Mouse (Mus musculus): ENCODE data around the gene Gm10401. TPM values are rescaled to one million over a fixed set of nuclear protein-coding genes. Genes with fewer than 3 reads are reported as not detected.
"Not testable (repeated sequence)": the region's sequence is repeated elsewhere in the genome, so short reads cannot be mapped to it uniquely, and the experiment has no call there.

The Gm10401 gene
- polyA plus RNA-seq, 1 experiment from 2014 or later, result 31.2 TPM

DNA sequence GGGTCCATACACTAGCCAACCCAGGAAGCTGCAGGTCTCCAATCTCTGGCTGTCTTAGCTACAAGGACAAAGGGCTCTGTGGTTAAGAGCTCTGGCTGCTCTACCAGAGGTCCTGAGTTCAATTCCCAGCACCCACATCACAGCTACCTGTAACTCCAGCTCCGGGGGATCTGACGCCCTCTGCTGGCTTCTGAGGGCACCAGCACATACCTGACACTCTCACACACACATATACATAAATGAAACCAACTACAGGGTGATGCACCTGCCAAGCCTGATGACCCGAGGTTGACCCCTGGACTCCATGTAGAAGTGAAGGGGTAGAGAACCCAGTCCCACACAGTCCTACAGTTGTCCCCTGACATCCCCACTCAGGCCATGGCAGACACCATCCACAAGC lies 18.3 kb upstream of the Gm10401 start:
- peaks cover 14% of the 10 kb centered on the region for H3K36me3 ChIP-seq
- H3K4me3 ChIP-seq (replicated peaks), result no peak overlapping the region
- no peak for ATAC-seq (ENCODE audit: insufficient read depth, low FRiP score, low read depth)
- no peak overlapping the region for H3K27ac ChIP-seq
- H3K27me3 ChIP-seq (replicated peaks), result no peaks in the 10 kb centered on the region
- no peak overlapping the region for H3K4me2 ChIP-seq
- 80% methylated on average over 3 of the region's 3 CpGs for WGBS
- no peaks in the 10 kb centered on the region for H3K9me3 ChIP-seq
- peaks cover 3% of the 10 kb centered on the region; the same call in 1 of the 2 replicates for H3K4me1 ChIP-seq
- H3K9ac ChIP-seq, result no peak overlapping the region

DNA sequence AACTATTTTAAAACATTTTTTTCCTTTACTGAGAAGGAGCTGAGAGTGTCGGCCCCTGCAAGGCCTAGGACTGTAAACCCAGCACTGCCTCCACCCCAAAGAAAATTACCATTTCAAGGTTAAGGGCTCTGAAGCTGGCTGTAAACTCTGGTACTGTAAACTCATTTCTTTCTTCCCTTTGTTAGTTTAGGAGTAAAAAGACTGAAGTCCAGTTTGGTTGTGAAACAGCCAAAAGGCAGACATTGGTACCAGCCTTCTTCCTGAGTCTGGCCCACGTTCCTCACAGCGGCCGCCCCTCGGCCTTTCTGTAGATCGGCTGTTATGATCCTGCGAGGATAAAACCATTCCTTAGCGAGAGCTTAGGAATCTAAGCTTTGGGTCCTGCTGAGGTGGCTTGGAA lies 16.4 kb upstream of the Gm10401 start:
- ATAC-seq (ENCODE audit: insufficient read depth, low FRiP score, low read depth), result no peak

GRCm38 (mm10) chr5:115113244-115113643 lies 15.1 kb upstream of the Gm10401 start:
- Histone ChIP-seq H3K36me3 (peaks cover 19% of the 10 kb centered on the region), H3K4me3 (replicated peaks) (no peak overlapping the region)
- WGBS, result 95% methylated on average over 12 of the region's 12 CpGs

More for the DNA sequence above, 16.4 kb upstream of the Gm10401 start:
- H3K9me3 ChIP-seq, result no peaks in the 10 kb centered on the region
- H3K9ac ChIP-seq, result no peak overlapping the region
- peaks cover under 1% of the 10 kb centered on the region; the same call in 1 of the 2 replicates for H3K4me1 ChIP-seq
- 92% methylated on average over 8 of the region's 8 CpGs for WGBS
- H3K36me3 ChIP-seq, result peaks cover 19% of the 10 kb centered on the region
- no peak overlapping the region for H3K4me2 ChIP-seq
- H3K4me3 ChIP-seq (replicated peaks), result no peak overlapping the region
- no peaks in the 10 kb centered on the region for H3K27me3 ChIP-seq (replicated peaks)
- no peak overlapping the region for H3K27ac ChIP-seq

GRCm38 (mm10) chr5:115111156-115111555 lies 13.1 kb upstream of the Gm10401 start:
- Histone ChIP-seq H3K4me2 (no peak overlapping the region), H3K9ac (no peak overlapping the region), H3K4me1 (no peaks in the 10 kb centered on the region), H3K4me3 (replicated peaks) (no peak overlapping the region), H3K36me3 (peaks cover 5% of the 10 kb centered on the region; the same call in 1 of the 2 replicates), H3K27me3 (replicated peaks) (no peaks in the 10 kb centered on the region), H3K27ac (no peak overlapping the region), H3K9me3 (no peaks in the 10 kb centered on the region)
- ATAC-seq (ENCODE audit: insufficient read depth, low FRiP score, low read depth), result no peak
- WGBS, result 89% methylated on average over 8 of the region's 8 CpGs

More at GRCm38 (mm10) chr5:115113244-115113643, 15.1 kb upstream of the Gm10401 start:
- no peak for ATAC-seq (ENCODE audit: insufficient read depth, low FRiP score, low read depth)
- H3K9ac ChIP-seq, result no peak overlapping the region
- no peaks in the 10 kb centered on the region for H3K9me3 ChIP-seq
- no peak overlapping the region for H3K27ac ChIP-seq
- no peaks in the 10 kb centered on the region for H3K4me1 ChIP-seq
- H3K27me3 ChIP-seq (replicated peaks), result no peaks in the 10 kb centered on the region
- no peak overlapping the region for H3K4me2 ChIP-seq

DNA sequence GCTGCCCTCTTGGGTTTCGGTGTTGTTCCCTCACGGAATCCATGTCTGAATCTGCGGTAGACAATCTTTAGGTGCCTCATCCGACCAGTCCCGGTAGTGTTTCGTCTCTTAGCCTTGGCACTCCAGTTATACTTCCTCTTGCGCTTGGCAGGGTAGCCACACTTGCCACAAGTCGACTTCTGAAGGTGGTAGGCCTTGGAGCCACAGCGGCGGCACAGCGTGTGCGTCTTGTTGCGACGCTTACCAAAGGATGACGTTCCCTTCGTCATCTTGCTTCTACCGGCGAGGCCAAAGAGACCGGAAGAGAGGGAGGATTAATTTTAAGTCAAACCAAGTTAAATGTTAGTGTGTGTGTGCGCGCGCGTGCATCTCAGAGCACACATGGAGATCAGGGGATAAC lies 5.2 kb upstream of the Gm10401 start:
- H3K36me3 ChIP-seq; H3K9me3 ChIP-seq; H3K4me3 ChIP-seq (replicated peaks); H3K27me3 ChIP-seq (replicated peaks); H3K27ac ChIP-seq; ATAC-seq (ENCODE audit: insufficient read depth, low FRiP score, low read depth); H3K9ac ChIP-seq; H3K4me1 ChIP-seq; H3K4me2 ChIP-seq: not testable (repeated sequence)
- WGBS, result 96% methylated on average over 23 of the region's 23 CpGs

- 87% methylated on average over 2 of the region's 2 CpGs for WGBS
- Histone ChIP-seq H3K4me3 (replicated peaks) (no peak overlapping the region), H3K9me3 (no peaks in the 10 kb centered on the region), H3K4me1 (no peaks in the 10 kb centered on the region), H3K4me2 (no peak overlapping the region), H3K36me3 (peaks cover 8% of the 10 kb centered on the region; the same call in 1 of the 2 replicates), H3K9ac (no peak overlapping the region), H3K27ac (no peak overlapping the region), H3K27me3 (replicated peaks) (no peaks in the 10 kb centered on the region)
- no peak for ATAC-seq (ENCODE audit: insufficient read depth, low FRiP score, low read depth)
Observed at GRCm38 (mm10) chr5:115102231-115102630, 4.1 kb upstream of the Gm10401 start.

DNA sequence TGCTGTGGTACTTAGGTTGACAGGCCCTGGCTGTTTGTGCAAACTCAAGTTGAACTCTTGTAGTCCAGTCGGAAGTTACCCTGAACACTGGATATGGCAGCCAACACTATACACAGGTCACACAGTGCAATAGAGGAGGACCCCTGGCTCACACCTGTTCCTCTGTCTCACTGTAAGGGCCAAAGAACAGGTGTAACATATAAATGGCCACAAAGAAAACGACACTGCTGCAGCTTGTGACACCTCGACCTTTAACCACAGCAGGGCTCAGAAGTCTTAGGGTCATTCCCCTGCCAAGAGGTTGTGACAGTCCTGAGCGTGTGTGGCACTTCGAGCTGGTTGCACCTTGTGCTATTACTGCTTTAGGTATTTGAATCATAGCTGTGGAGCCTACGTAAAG lies 2.4 kb upstream of the Gm10401 start:
- H3K4me3 ChIP-seq (replicated peaks), result no peak overlapping the region
- H3K4me2 ChIP-seq, result no peak overlapping the region
- H3K36me3 ChIP-seq, result peaks cover 14% of the 10 kb centered on the region
- no peak overlapping the region for H3K27ac ChIP-seq
- H3K9ac ChIP-seq, result no peak overlapping the region
- no peaks in the 10 kb centered on the region for H3K4me1 ChIP-seq
- H3K9me3 ChIP-seq, result no peaks in the 10 kb centered on the region
- H3K27me3 ChIP-seq (replicated peaks), result no peaks in the 10 kb centered on the region
- WGBS, result 82% methylated on average over 6 of the region's 6 CpGs
- ATAC-seq (ENCODE audit: insufficient read depth, low FRiP score, low read depth), result no peak

- 73% methylated on average over 9 of the region's 9 CpGs for WGBS
- peaks cover 19% of the 10 kb centered on the region for H3K36me3 ChIP-seq
Observed at GRCm38 (mm10) chr5:115099991-115100390, 1.9 kb upstream of the Gm10401 start.

DNA sequence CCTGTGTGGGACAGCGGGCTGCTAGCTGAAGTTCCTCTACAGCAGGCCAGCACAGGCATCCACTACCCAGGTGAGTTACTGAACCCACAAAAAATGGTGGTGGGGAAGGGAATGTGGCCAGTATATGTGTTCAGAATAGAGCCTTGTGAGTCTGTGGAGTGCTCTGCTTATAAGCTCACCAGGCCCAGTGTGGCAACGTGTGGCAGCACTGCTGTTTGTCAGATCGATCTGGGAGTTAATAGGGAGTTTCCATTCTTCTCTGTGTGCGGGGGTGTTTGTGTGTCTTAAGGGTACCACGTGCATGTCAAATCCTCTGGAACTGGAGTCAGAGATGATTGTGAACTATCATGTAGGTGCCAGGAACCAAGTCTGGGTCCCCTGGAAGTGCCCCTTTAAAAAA lies 1.4 kb upstream of the Gm10401 start:
- H3K36me3 ChIP-seq, result peaks cover 22% of the 10 kb centered on the region
- no peak overlapping the region for H3K4me3 ChIP-seq (replicated peaks)
- no peak for ATAC-seq (ENCODE audit: insufficient read depth, low FRiP score, low read depth)
- no peaks in the 10 kb centered on the region for H3K27me3 ChIP-seq (replicated peaks)
- H3K9ac ChIP-seq, result no peak overlapping the region
- no peak overlapping the region for H3K4me2 ChIP-seq
- no peaks in the 10 kb centered on the region for H3K4me1 ChIP-seq
- H3K9me3 ChIP-seq, result no peaks in the 10 kb centered on the region
- WGBS, result 78% methylated on average over 5 of the region's 5 CpGs
- no peak overlapping the region for H3K27ac ChIP-seq

More at GRCm38 (mm10) chr5:115099991-115100390, 1.9 kb upstream of the Gm10401 start:
- H3K9ac ChIP-seq, result no peak overlapping the region
- H3K9me3 ChIP-seq, result no peaks in the 10 kb centered on the region
- no peak overlapping the region for H3K4me2 ChIP-seq
- no peak overlapping the region for H3K4me3 ChIP-seq (replicated peaks)
- no peaks in the 10 kb centered on the region for H3K27me3 ChIP-seq (replicated peaks)
- H3K27ac ChIP-seq, result no peak overlapping the region
- no peaks in the 10 kb centered on the region for H3K4me1 ChIP-seq
- no peak for ATAC-seq (ENCODE audit: insufficient read depth, low FRiP score, low read depth)

DNA sequence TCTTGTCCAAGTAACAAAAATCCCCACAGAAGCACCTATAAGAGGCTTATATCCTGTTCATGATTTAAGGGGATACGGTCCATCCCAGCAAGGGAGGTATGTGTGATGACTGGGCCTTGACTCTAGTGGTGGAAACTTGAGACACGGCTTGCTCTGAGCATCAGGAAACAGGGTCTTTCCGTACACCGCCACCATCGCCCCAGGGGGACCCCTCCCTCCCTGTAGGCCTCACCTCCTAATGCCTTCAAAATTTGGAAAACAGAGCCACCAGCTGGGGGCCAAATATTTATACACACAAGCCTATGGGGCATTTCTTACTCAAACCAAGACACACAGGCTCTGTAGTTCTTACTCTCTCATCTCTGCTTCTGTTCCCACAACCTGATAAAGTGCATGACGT lies 6.3 kb downstream of the Gm10401 start:
- no peak for ATAC-seq (ENCODE audit: insufficient read depth, low FRiP score, low read depth)
- no peaks in the 10 kb centered on the region for H3K4me1 ChIP-seq
- H3K27me3 ChIP-seq (replicated peaks), result no peaks in the 10 kb centered on the region
- H3K9me3 ChIP-seq, result no peaks in the 10 kb centered on the region
- H3K4me3 ChIP-seq (replicated peaks), result no peak overlapping the region
- 86% methylated on average over 6 of the region's 6 CpGs for WGBS
- H3K27ac ChIP-seq, result no peak overlapping the region
- peaks cover 42% of the 10 kb centered on the region for H3K36me3 ChIP-seq
- H3K4me2 ChIP-seq, result no peak overlapping the region
- no peak overlapping the region for H3K9ac ChIP-seq

DNA sequence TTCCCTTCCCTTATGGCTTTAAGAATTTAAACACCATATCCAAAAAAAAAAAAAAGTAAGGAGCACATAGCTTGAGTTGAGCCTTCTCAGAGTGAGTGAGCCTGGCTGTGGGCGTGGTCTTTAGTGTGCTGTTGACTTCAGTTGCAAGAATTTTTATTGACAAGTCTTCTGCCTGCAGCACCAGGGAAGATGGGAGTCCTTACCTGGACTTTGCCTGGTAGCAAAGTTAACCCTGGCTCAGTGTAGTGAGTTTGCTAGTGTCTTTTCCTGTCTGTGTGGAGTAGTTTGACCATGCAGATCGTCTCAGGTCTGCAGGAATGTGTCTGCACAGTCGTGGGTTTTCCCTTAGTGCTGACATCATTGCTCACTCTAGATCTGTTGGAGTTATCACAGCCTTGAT lies 7.1 kb downstream of the Gm10401 start:
- WGBS, result 68% methylated on average over 3 of the region's 3 CpGs
- peaks cover 48% of the 10 kb centered on the region for H3K36me3 ChIP-seq
- H3K4me2 ChIP-seq, result no peak overlapping the region
- H3K27me3 ChIP-seq (replicated peaks), result no peaks in the 10 kb centered on the region
- no peak for ATAC-seq (ENCODE audit: insufficient read depth, low FRiP score, low read depth)
- H3K27ac ChIP-seq, result no peak overlapping the region
- H3K9me3 ChIP-seq, result no peaks in the 10 kb centered on the region
- H3K4me1 ChIP-seq, result no peaks in the 10 kb centered on the region
- no peak overlapping the region for H3K9ac ChIP-seq
- no peak overlapping the region for H3K4me3 ChIP-seq (replicated peaks)

DNA sequence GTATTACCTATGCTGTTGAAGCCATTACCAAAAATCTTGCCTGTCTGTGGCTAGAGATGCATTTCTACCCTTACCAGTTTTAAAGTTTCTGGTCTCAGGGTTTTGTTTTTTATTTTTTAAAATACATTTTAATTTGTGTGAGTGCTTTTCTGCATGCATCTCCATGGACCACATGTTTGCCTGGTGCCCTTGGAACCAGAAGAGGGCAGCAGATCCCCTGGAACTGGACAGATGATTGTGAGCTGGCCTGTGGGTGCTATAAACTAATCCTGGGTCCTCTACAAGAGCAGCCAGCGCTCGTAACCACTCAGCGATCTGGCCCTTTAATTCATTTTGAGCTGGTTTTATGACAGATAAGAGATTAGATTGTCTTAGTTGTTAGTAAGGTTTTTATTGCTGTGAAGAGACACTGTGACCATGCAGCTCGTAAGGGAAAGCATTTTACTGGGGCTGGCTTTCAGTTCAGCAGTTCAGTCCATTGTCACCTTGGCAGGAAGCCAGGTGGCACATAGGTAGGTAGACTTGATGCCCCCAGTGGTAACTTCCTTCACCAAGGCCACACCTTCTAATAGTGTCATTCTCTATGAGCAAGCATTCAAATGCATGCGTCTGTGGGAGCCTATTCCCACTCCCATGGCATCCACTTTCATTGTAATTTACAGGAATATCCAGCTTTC lies 8.4 kb downstream of the Gm10401 start:
- H3K36me3 ChIP-seq, result peaks cover 43% of the 10 kb centered on the region

DNA sequence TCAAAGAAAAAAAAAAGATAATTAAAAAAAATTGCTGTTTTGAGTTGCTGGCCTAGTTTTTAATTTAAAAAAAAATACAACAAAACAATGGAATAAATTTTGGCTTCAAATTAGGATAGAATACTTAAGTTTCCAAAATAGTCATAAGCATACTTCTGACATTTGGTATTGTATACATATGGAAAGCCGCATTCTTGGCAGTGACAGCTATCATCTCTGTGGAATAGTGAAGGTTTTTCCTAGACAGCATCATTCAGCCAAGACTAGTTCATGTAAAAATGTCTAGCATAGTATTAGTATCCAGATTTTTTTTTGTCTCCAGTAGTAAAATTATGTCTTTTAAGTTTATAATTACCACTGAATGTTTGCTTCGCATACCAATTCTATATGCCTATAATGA lies 12.4 kb downstream of the Gm10401 start:
- Histone ChIP-seq H3K4me1 (no peaks in the 10 kb centered on the region), H3K9me3 (no peaks in the 10 kb centered on the region), H3K27me3 (replicated peaks) (no peaks in the 10 kb centered on the region), H3K27ac (no peak overlapping the region), H3K4me2 (no peak overlapping the region), H3K36me3 (peaks cover 61% of the 10 kb centered on the region), H3K9ac (no peak overlapping the region), H3K4me3 (replicated peaks) (no peak overlapping the region)
- no peak for ATAC-seq (ENCODE audit: insufficient read depth, low FRiP score, low read depth)
- 93% methylated on average over 2 of the region's 2 CpGs for WGBS

More for the DNA sequence above, 8.4 kb downstream of the Gm10401 start:
- no peaks in the 10 kb centered on the region for H3K9me3 ChIP-seq
- no peak overlapping the region for H3K4me2 ChIP-seq
- H3K9ac ChIP-seq, result no peak overlapping the region
- no peaks in the 10 kb centered on the region for H3K27me3 ChIP-seq (replicated peaks)
- WGBS, result 96% methylated on average over 5 of the region's 5 CpGs
- H3K4me3 ChIP-seq (replicated peaks), result no peak overlapping the region
- H3K4me1 ChIP-seq, result no peaks in the 10 kb centered on the region
- no peak for ATAC-seq (ENCODE audit: insufficient read depth, low FRiP score, low read depth)
- no peak overlapping the region for H3K27ac ChIP-seq
